Mouse (Mus musculus) ES-E14 (cell line): Measurements from ENCODE around the gene Iqsec1. TPM values are rescaled to one million over a fixed set of nuclear protein-coding genes. Genes with fewer than 3 reads are reported as not detected.

Experiments
- DNase-seq: peaks from one replicate; pipeline ENCODE4 v3.0.0-alpha.2; 2013; ENCODE audit warnings: low read depth, low spot score
- H3K27ac ChIP-seq: 2 replicates; pipeline ENCODE4 v1.5.1; 2012; ENCODE audit warnings: low read depth, mild to moderate bottlenecking, low read length, moderate library complexity, mixed read lengths; ENCODE audit not compliant: poor library complexity, insufficient read depth, severe bottlenecking
- H3K36me3 ChIP-seq: 2 replicates; pipeline ENCODE4 v1.6.1; 2012; ENCODE audit warnings: mild to moderate bottlenecking, low read length, moderate library complexity, mixed read lengths; ENCODE audit not compliant: control insufficient read depth, poor library complexity, insufficient read depth, severe bottlenecking
- H3K4me1 ChIP-seq, 2 experiments: fragments of 150-350 bp in 1 of 2; sonication (generic) in 1 of 2; 2 replicates each; pipeline ENCODE4 v1.6.1; 2012; ENCODE audit warnings: low read length in 2 of 2, mild to moderate bottlenecking in 1 of 2, mixed read lengths in 1 of 2; ENCODE audit not compliant: control insufficient read depth in 2 of 2, insufficient read depth in 2 of 2, poor library complexity in 1 of 2
- H3K4me3 ChIP-seq, 2 experiments: fragments of 150-350 bp in 1 of 2; sonication (generic) in 1 of 2; 2 replicates each; pipeline ENCODE4 v1.5.1; 2012; ENCODE audit warnings: low read length in 2 of 2, low read depth in 1 of 2, mild to moderate bottlenecking in 1 of 2, mixed read lengths in 1 of 2; ENCODE audit not compliant: insufficient read depth in 1 of 2, poor library complexity in 1 of 2, severe bottlenecking in 1 of 2
- H3K9ac ChIP-seq: 2 replicates; pipeline ENCODE4 v1.6.1; 2012; ENCODE audit warnings: low read depth, mild to moderate bottlenecking, low read length, mixed read lengths; ENCODE audit not compliant: poor library complexity, insufficient read depth, severe bottlenecking
- H3K9me3 ChIP-seq: fragments of 150-350 bp; sonication (generic); 2 replicates; pipeline ENCODE4 v1.6.1; 2012; ENCODE audit warnings: low read depth, mild to moderate bottlenecking, low read length; ENCODE audit not compliant: control insufficient read depth, insufficient read depth
- CHD2 ChIP-seq: IDR thresholded peaks from 2 replicates; pipeline ENCODE4 v1.6.1; 2014; ENCODE audit warnings: mild to moderate bottlenecking, low read depth, low read length, inconsistent platforms
- HCFC1 ChIP-seq: IDR thresholded peaks from 2 replicates; pipeline ENCODE4 v1.6.1; 2012; ENCODE audit warnings: low read length, inconsistent platforms, borderline replicate concordance; ENCODE audit not compliant: insufficient read depth
- MAFK ChIP-seq: IDR thresholded peaks from 2 replicates; pipeline ENCODE4 v1.6.1; 2014; ENCODE audit warnings: mild to moderate bottlenecking, low read depth, low read length, inconsistent platforms; ENCODE audit not compliant: insufficient read depth
- ZC3H11A ChIP-seq: IDR thresholded peaks from 2 replicates; pipeline ENCODE4 v1.6.1; 2012; ENCODE audit warnings: low read depth, mild to moderate bottlenecking, inconsistent platforms, low read length, borderline replicate concordance
- ZNF384 ChIP-seq: IDR thresholded peaks from 2 replicates; pipeline ENCODE4 v1.6.1; 2012; ENCODE audit warnings: low read depth, low read length, inconsistent platforms
- in situ Hi-C, 2 experiments: fragments of 600-800 bp; cut with MboI; formaldehyde crosslinking; loops; one replicate each; pipeline ENCODE4 v1.15.1; 2025; ENCODE audit warnings: low sequenced_read_pairs in 2 of 2, inconsistent platforms in 1 of 2; ENCODE audit not compliant: unreplicated experiment in 2 of 2
- total RNA-seq: library from RNA; depleted of rRNA; stranded (reverse); fragments of 300-350 nt; gene quantifications from 2 replicates; pipeline ENCODE4 v1.2.3, GENCODE M21; 2012

Gene Iqsec1
- total RNA-seq, 1 experiment: 18.8 TPM

- in situ Hi-C loops: no loop called here
- H3K36me3 ChIP-seq: peaks cover 22% of the 10 kb centered on the region
Observed at GRCm38 (mm10) chr6:90689500-90689899, 299.0 kb downstream of the Iqsec1 start.

GRCm38 (mm10) chr6:90688742-90689141 lies 299.7 kb downstream of the Iqsec1 start:
- H3K4me1 ChIP-seq: no peaks in the 10 kb centered on the region; a peak in 1 of 4 replicates
- H3K4me3 ChIP-seq: no peak overlapping the region
- in situ Hi-C loops: no loop called here
- H3K9ac ChIP-seq: no peak overlapping the region
- TF ChIP-seq ZC3H11A (no peak), HCFC1 (no peak), MAFK (no peak), CHD2 (no peak), ZNF384 (no peak)
- no peaks in the 10 kb centered on the region for H3K9me3 ChIP-seq
- no peak overlapping the region for H3K27ac ChIP-seq
- H3K36me3 ChIP-seq: peaks cover 19% of the 10 kb centered on the region
- DNase-seq: no peak

More at GRCm38 (mm10) chr6:90689500-90689899, 299.0 kb downstream of the Iqsec1 start:
- no peaks in the 10 kb centered on the region for H3K4me1 ChIP-seq
- no peak for DNase-seq
- H3K9me3 ChIP-seq: no peaks in the 10 kb centered on the region
- H3K4me3 ChIP-seq: no peak overlapping the region
- TF ChIP-seq ZNF384 (no peak), ZC3H11A (no peak), CHD2 (no peak), MAFK (no peak), HCFC1 (no peak)
- no peak overlapping the region for H3K27ac ChIP-seq
- no peak overlapping the region for H3K9ac ChIP-seq

GRCm38 (mm10) chr6:90688003-90688402 lies 300.5 kb downstream of the Iqsec1 start:
- peaks cover 19% of the 10 kb centered on the region for H3K36me3 ChIP-seq
- in situ Hi-C loops: no loop called here
- TF ChIP-seq ZNF384: no peak
- no peak for TF ChIP-seq ZC3H11A
- no peak for TF ChIP-seq MAFK
- no peak for TF ChIP-seq CHD2
- TF ChIP-seq HCFC1: no peak
- H3K27ac ChIP-seq: no peak overlapping the region
- no peaks in the 10 kb centered on the region; a peak in 1 of 4 replicates for H3K4me1 ChIP-seq
- no peak for DNase-seq
- H3K9ac ChIP-seq: no peak overlapping the region
- no peaks in the 10 kb centered on the region for H3K9me3 ChIP-seq
- H3K4me3 ChIP-seq: no peak overlapping the region

GRCm38 (mm10) chr6:90686812-90687211 lies 301.7 kb downstream of the Iqsec1 start:
- H3K36me3 ChIP-seq: peaks cover 19% of the 10 kb centered on the region
- no peak overlapping the region for H3K27ac ChIP-seq
- no peak overlapping the region for H3K9ac ChIP-seq
- no peak overlapping the region for H3K4me3 ChIP-seq
- H3K4me1 ChIP-seq: no peaks in the 10 kb centered on the region; a peak in 1 of 4 replicates
- TF ChIP-seq ZC3H11A (no peak), CHD2 (no peak), HCFC1 (no peak), ZNF384 (no peak), MAFK (no peak)
- no peak for DNase-seq
- no peaks in the 10 kb centered on the region for H3K9me3 ChIP-seq
- in situ Hi-C loops: no loop called here
